Mouse (Mus musculus): ENCODE data around the gene Tenm3.
"Not testable (repeated sequence)": the region's sequence is repeated elsewhere in the genome, so short reads cannot be mapped to it uniquely, and the experiment has no call there.

Tenm3 gene

GRCm38 (mm10) chr8:48207567-48207966 lies 636.2 kb downstream of the Tenm3 start:
- DNase-seq (ENCODE audit: low read depth, low spot score): no peak

DNA sequence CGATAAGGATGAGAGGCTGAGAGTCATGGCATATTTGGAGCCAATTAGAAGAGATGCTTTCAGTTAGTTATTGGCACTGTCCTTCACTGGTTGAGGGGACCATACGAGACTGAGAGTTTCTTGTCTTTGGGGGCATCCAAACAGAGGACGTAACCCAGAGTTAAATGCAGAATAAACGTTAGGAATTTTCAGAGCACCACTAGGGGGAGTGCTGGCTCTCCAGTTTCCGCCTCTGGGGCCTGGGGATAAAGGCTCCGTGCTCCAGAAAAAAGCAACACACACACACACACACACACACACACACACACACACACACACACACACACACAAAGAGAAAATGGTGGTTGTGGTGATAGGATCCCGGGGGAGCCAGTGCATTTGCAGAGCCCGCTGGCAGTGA lies 636.8 kb downstream of the Tenm3 start:
- DNase-seq (ENCODE audit: low read depth, low spot score): no peak

DNA sequence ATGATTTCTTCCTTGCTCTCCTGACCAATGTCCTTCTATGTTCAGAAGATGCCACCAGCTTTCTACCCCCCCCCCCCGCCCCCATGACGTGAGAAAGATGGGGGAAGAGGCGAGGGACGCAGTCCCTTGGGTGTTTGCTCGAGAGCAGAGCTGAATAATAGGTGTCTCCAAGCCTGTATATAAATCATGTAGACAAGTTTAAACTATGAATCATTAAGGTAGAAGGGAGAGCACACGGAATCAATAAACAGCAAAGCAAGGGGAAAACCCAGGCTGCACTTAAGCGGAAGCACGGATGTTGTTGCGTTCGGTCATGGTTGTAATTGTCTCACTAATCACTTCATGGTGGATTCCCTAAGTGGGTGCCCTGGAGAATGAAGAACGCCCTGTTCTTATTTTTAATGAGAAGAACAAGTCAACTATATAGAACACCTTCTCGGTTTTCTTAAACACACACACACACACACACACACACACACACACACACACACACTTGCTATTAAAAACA lies 638.9 kb downstream of the Tenm3 start:
- no peak for DNase-seq (ENCODE audit: low read depth, low spot score)

DNA sequence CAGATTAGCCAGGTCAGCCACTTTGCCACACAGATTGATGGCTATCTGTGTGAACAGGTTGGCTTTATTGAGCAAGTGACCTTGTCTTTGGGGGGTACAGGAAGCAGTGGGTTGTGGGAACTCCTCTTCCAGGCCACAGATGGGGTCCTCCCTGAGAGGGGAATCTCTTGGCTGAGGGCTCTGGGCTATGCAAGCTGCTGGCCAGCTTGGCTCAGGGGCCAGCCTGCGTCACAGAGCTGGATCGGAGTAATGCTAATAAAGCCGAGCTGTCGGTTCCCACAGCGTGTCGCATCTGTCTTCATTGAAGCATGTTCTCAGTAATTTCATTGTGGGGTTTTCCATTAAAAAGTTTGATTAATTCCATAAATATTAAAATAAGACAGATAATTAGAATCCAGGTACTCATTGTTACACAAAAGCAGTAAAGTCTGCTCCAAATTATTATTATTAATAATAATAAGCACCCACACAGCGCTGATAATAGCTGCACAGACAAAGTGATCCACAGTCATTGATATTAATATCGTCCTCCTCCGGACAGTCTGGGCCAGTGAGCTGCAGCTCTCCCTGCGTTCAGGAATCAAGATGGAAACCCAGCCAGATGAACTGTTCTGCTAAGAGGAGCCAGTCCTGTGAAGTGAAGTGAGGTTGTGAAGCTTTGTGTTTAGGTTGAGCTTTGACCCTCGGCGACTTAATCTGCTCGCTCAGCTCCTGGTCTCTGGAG lies 639.5 kb downstream of the Tenm3 start:
- no peak for DNase-seq (ENCODE audit: low read depth, low spot score)

DNA sequence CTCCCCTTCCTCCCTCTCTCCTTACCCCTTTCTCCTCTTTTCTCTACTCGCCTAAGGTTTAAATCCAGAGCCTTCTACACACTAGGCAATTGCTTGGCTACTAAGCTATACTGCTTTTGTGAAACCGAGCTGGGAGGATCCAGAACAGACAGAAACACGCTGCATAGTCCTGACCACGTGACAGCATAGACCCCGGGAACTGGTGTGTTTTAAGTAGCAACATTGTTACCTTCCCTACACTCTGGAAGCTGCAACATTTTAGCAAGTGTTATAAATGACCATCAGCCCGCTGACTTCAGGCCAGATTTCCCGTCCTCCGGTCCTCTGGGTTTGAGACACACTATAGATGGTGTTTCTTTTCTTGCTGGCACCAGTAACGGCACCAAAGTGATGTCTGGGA lies 640.1 kb downstream of the Tenm3 start:
- DNase-seq (ENCODE audit: low read depth, low spot score): no peak

DNA sequence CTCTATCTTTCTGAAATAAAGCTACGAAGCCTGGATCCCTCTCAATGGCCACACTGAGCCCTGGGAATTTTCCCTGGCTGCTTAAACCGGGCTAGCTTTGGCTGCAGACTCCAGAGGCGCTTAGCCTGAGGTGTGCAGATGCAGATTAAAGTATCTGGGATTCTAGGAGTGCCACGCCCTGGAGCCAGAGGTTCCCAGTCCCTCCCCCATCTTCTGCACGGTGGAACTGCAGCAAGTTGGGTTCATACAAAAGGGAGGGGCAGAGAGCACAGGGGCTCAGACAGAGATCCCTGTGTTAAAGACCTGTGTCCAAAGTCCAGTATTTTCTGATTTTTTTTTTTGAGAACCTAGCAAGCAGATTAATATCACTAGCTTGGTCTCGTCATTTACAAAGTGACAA lies 640.6 kb downstream of the Tenm3 start:
- DNase-seq (ENCODE audit: low read depth, low spot score): no peak

- DNase-seq (ENCODE audit: low read depth, low spot score): no peak
These were observed 641.1 kb downstream of the Tenm3 start for GRCm38 (mm10) chr8:48202632-48203031.

DNA sequence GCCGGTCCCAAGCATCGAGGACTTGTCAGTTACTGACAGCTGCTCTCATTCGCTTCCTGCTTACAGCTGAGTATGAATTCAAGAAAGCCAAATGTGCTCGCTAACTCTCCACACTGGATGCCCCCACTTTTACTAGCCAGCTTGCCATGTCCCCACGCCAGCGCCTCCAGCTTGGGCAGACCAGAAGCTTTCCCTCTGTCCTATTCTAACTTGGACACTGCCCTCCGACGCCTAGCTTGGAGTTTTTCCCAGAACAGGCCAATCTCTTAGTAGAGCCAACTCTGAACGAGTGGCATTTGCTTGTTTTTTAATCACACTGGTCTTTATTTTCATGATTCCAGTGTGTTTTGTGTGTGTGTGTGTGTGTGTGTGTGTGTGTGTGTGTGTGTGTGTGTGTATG lies 644.6 kb downstream of the Tenm3 start:
- no peak for DNase-seq (ENCODE audit: low read depth, low spot score)

- DNase-seq (ENCODE audit: low read depth, low spot score): no peak
These were observed 647.8 kb downstream of the Tenm3 start for GRCm38 (mm10) chr8:48195971-48196370.

- DNase-seq (ENCODE audit: low read depth, low spot score): no peak
These were observed 655.2 kb downstream of the Tenm3 start for GRCm38 (mm10) chr8:48188586-48188985.

- DNase-seq (ENCODE audit: low read depth, low spot score): no peak
These were observed 660.0 kb downstream of the Tenm3 start for GRCm38 (mm10) chr8:48183758-48184157.

DNA sequence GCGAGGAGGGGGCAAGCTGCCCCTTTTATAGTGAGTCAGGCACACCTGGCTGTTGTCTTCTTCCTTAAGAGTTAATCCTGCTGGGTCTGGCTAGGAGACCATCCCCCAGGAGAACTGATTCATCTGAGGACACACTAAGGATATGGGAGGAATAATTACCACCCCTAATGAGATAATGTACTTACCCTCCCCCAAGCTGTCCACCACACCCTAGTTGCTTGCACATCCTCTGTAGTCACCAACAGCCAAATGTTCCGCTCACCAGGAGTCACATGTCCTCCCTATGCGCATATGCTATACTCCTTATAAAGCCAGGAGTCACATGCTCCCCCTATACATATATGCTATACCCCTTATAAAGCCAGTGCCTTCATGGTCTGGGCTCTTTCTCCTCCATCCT lies 662.8 kb downstream of the Tenm3 start:
- DNase-seq (ENCODE audit: low read depth, low spot score): no peak

GRCm38 (mm10) chr8:48180146-48180545 lies 663.6 kb downstream of the Tenm3 start:
- DNase-seq (ENCODE audit: low read depth, low spot score): not testable (repeated sequence)

DNA sequence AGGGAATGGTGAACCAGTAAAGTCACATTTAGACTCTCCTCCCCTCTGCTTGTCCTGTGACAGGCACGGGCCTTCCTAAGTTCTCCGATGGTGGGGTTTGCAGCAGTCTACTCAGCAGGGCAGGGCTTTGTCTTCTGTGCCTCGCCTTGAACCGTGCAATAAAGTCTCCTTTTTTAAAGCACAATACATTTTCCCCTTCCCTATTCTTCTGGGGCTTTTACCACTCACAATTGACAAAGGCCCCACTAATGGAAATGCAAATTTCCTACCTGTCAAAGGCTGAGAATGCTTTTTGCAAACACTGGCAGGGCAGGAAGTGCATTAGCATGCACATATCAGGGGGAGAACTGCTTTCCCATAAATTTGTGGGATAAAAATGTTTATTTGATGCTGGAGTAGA lies 664.8 kb downstream of the Tenm3 start:
- no peak for DNase-seq (ENCODE audit: low read depth, low spot score)

GRCm38 (mm10) chr8:48177876-48178275 lies 665.9 kb downstream of the Tenm3 start:
- DNase-seq (ENCODE audit: low read depth, low spot score): no peak
